In genomic region chr6:32899061-32899460, GRCm38 (mm10) we compare ENCODE assay signal across 8 mouse cellular contexts.
"Had no signal": no experiment of that assay in that cellular context is flagged by ENCODE, and none has a peak within 500 bp of the region (broad histone marks: within the 10 kb centered on the region; RNA-seq: fewer than 3 reads in every experiment).

No protein-coding gene starts in this region.

- DNase-seq: kidney, postnatal 10 days; kidney, postnatal 4 days; left cerebral cortex, postnatal 4 days; lung, embryonic 14.5 days; lung, postnatal 10 days; lung, postnatal 4 days; midbrain, embryonic 14.5 days; thymus, postnatal 36 days had no signal
